ENCODE assay signal across 20 mouse cellular contexts in the genomic region with DNA sequence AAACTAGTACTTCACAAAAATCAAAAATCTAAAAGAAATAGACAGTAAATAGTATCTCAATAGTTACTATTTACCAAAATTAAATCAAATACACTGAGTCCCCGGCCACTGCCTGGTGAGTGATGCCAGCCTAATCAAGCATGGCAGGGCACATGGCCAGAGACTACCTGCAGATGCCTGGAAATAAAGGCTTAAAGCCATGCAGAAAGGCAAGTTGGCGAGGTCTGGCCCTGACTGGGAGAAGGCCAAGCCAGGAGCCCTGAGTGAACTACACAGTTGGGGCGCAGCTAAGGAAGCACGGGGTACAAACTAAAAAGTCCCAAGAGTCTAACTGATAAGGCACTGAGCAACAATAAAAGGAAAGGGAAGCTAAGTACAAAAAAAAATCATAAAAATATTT.
DNase-seq lines count a peak whose midpoint lies in the region; ATAC-seq and TF ChIP-seq lines count a peak whose summit lies in the region.
"Had no signal": no experiment of that assay in that cellular context is flagged by ENCODE, and none has a peak within 500 bp of the region (broad histone marks: within the 10 kb centered on the region; RNA-seq: fewer than 3 reads in every experiment).

No protein-coding gene starts in this region.

- H3K4me1 ChIP-seq in kidney, embryonic 16.5 days (ENCODE audit: insufficient read depth, low read length), result no peaks in the 10 kb centered on the region
- no peaks in the 10 kb centered on the region for H3K4me1 ChIP-seq in intestine, embryonic 15.5 days (replicated peaks)
- H3K4me1 ChIP-seq: embryonic facial prominence, embryonic 10.5 days; kidney, embryonic 15.5 days; midbrain, embryonic 10.5 days had no signal

- no peak overlapping the region for H3K4me2 ChIP-seq in kidney, embryonic 16.5 days (replicated peaks; ENCODE audit: low read depth, low read length)
- no peak overlapping the region for H3K4me2 ChIP-seq in intestine, embryonic 15.5 days (replicated peaks)
- H3K4me2 ChIP-seq: kidney, embryonic 15.5 days; liver, embryonic 11.5 days; lung, embryonic 14.5 days had no signal

- no peak for ATAC-seq in kidney, embryonic 16.5 days (ENCODE audit: low FRiP score, low TSS enrichment)
- no peak for ATAC-seq in intestine, embryonic 15.5 days
- ATAC-seq: inflammation-experienced regulatory T-cells, adult 6 months had no signal

- no peak overlapping the region for H3K9ac ChIP-seq in kidney, embryonic 16.5 days (replicated peaks; ENCODE audit: low read length)
- H3K9ac ChIP-seq in intestine, embryonic 15.5 days, result no peak overlapping the region
- H3K9ac ChIP-seq: kidney, embryonic 15.5 days; lung, embryonic 14.5 days had no signal

- no peak overlapping the region for H3K4me3 ChIP-seq in kidney, embryonic 16.5 days (ENCODE audit: low read length)
- H3K4me3 ChIP-seq in intestine, embryonic 15.5 days (replicated peaks), result no peak overlapping the region
- H3K4me3 ChIP-seq: embryonic facial prominence, embryonic 10.5 days; kidney, embryonic 15.5 days; midbrain, embryonic 10.5 days had no signal

- TF ChIP-seq CTCF in brain, embryonic 14.5 days (IDR thresholded peaks at IDR 0.05; ENCODE audit: borderline replicate concordance, extremely low read depth, insufficient read depth, insufficient read length), result no peak

- H3K27ac ChIP-seq in kidney, embryonic 16.5 days (ENCODE audit: low read length), result no peak overlapping the region
- H3K27ac ChIP-seq in intestine, embryonic 15.5 days, result no peak overlapping the region
- H3K27ac ChIP-seq: embryonic facial prominence, embryonic 10.5 days; kidney, embryonic 15.5 days; midbrain, embryonic 10.5 days had no signal

- H3K36me3 ChIP-seq in kidney, embryonic 16.5 days (ENCODE audit: insufficient read depth, low read length), result no peaks in the 10 kb centered on the region
- no peaks in the 10 kb centered on the region for H3K36me3 ChIP-seq in intestine, embryonic 15.5 days
- H3K36me3 ChIP-seq: embryonic facial prominence, embryonic 10.5 days; G1E; kidney, embryonic 15.5 days; midbrain, embryonic 10.5 days had no signal

- H3K27me3 ChIP-seq in kidney, embryonic 16.5 days (ENCODE audit: insufficient read depth, low read length), result no peaks in the 10 kb centered on the region
- H3K27me3 ChIP-seq in intestine, embryonic 15.5 days (replicated peaks), result no peaks in the 10 kb centered on the region
- H3K27me3 ChIP-seq: kidney, embryonic 15.5 days had no signal

- 81% methylated on average over 4 of the region's 4 CpGs for WGBS in kidney, embryonic 16.5 days
- 85% methylated on average over 4 of the region's 4 CpGs for WGBS in intestine, embryonic 15.5 days

- peak; percentile 20 for DNase-seq in kidney, adult 9 months
- DNase-seq in brain, embryonic 14.5 days (ENCODE audit: low read depth), result peak; percentile 24
- peak; percentile 60 for DNase-seq in cerebellum, adult 11 months
- DNase-seq in cerebellum, postnatal 14 days, result peak; percentile 99
- DNase-seq in frontal cortex, postnatal 14 days (ENCODE audit: low spot score in 2 of 2), result no peak
- DNase-seq: adrenal gland, adult 8-10 months; gastrocnemius, postnatal 10 days; heart, adult 18-20 months; heart, postnatal 4 days; layer of hippocampus, postnatal 36 days; lung, embryonic 14.5 days; lung, postnatal 4 days had no signal

- no peaks in the 10 kb centered on the region for H3K9me3 ChIP-seq in kidney, embryonic 16.5 days (ENCODE audit: low read length)
- H3K9me3 ChIP-seq in intestine, embryonic 15.5 days, result no peaks in the 10 kb centered on the region
- H3K9me3 ChIP-seq: embryonic facial prominence, embryonic 10.5 days; G1E; kidney, embryonic 15.5 days; midbrain, embryonic 10.5 days had no signal

- TF ChIP-seq POLR2A in brain, embryonic 14.5 days (IDR thresholded peaks at IDR 0.05; ENCODE audit: borderline replicate concordance, extremely low read depth, insufficient read depth, insufficient read length, poor library complexity, severe bottlenecking), result no peak

Comparison
In these comparisons a context has a peak if more than half of its experiments do, and no peak if none do; other contexts are left out.
1. DNase-seq: peak in kidney, adult 9 months (single experiment), brain, embryonic 14.5 days (single experiment), cerebellum, adult 11 months (single experiment) and cerebellum, postnatal 14 days (2 of 2); none in frontal cortex, postnatal 14 days (0 of 2).